Mouse (Mus musculus): ENCODE results near the gene Scube2. TPM values are rescaled to one million over a fixed set of nuclear protein-coding genes. Genes with fewer than 3 reads are reported as not detected.

Gene Scube2
- 0.48 and 0.68 TPM in 2 replicates for polyA plus RNA-seq (2012; rRNA removed)

GRCm38 (mm10) chr7:109865370-109866229 is at the start of gene Scube2:
Scube2 (minus strand) TSS chr7:109865679.

GRCm38 (mm10) chr7:109781470-109782203 is 83.8 kb downstream of the Scube2 start, which contains the start of gene Nrip3:
Nrip3 (minus strand) TSS chr7:109782025.

GRCm38 (mm10) chr7:109752008-109752925 is 113.2 kb downstream of the Scube2 start, which contains the start of gene Tmem9b:
Tmem9b (minus strand) TSS chr7:109752875.

Other genes with a start within 250 kb of the Scube2 start
- gene St5, start 162.1 kb downstream of the Scube2 start, polyA plus RNA-seq (2012; rRNA removed), result 16.1 and 18.5 TPM in 2 replicates
- gene Akip1, start 162.0 kb downstream of the Scube2 start, polyA plus RNA-seq (2012; rRNA removed), result 11.4 and 12.3 TPM in 2 replicates
- 0.23 and 0.41 TPM in 2 replicates for gene BC051019, start 141.8 kb downstream of the Scube2 start, polyA plus RNA-seq (2012; rRNA removed)
- gene Ascl3, start 134.0 kb downstream of the Scube2 start, polyA plus RNA-seq (2012; rRNA removed), result 0.13 and 0.15 TPM in 2 replicates
- gene Tmem9b, start 112.8 kb downstream of the Scube2 start, polyA plus RNA-seq (2012; rRNA removed), result 89.7 and 97.2 TPM in 2 replicates
- gene Nrip3, start 83.7 kb downstream of the Scube2 start, polyA plus RNA-seq (2012; rRNA removed), result 9.8 and 12.2 TPM in 2 replicates
- gene Dennd5a, start 94.8 kb upstream of the Scube2 start, polyA plus RNA-seq (2012; rRNA removed), result 125 and 126 TPM in 2 replicates
- 45.3 and 47.1 TPM in 2 replicates for gene Tmem41b, start 121.2 kb upstream of the Scube2 start, polyA plus RNA-seq (2012; rRNA removed)
- gene Ipo7, start 152.6 kb upstream of the Scube2 start, polyA plus RNA-seq (2012; rRNA removed), result 50.7 and 55.3 TPM in 2 replicates
- gene Zfp143, start 195.5 kb upstream of the Scube2 start, polyA plus RNA-seq (2012; rRNA removed), result 12.8 and 14.2 TPM in 2 replicates